23 mouse cellular contexts compared by ENCODE assay signal in the genomic region with DNA sequence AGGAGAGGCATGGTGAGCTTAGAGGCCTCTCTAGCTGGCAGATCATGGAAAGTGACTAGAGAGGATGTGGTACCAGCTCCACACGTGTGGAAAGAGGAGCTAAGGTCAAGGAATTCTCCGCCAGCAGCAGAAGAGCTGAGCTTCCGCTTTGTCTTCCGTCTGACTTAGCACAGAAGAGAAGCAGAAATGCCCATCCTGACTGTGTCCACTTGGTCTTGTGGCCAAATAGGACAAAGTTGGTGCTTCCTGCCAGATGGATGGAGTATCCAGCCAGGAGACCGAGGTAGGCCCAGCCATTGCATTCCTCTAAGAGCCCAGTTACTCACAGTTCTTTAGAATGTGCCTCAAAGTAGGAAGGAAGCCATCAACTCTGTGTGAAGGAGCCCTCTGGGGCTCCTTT. TPM values are rescaled to one million over a fixed set of nuclear protein-coding genes. Genes with fewer than 3 reads are reported as not detected.
DNase-seq lines count a peak whose midpoint lies in the region; ATAC-seq and TF ChIP-seq lines count a peak whose summit lies in the region.
"Had no signal": no experiment of that assay in that cellular context is flagged by ENCODE, and none has a peak within 500 bp of the region (broad histone marks: within the 10 kb centered on the region; RNA-seq: fewer than 3 reads in every experiment).

No protein-coding gene starts in this region.

- H3K4me1 ChIP-seq in megakaryocyte, embryonic 14.5 days, result peaks cover 80% of the 10 kb centered on the region
- no peaks in the 10 kb centered on the region for H3K4me1 ChIP-seq in forebrain, postnatal 0 days (ENCODE audit: insufficient read depth)
- H3K4me1 ChIP-seq: embryonic facial prominence, embryonic 12.5 days had no signal

- peak overlapping the region; percentile 47 for H3K4me3 ChIP-seq in megakaryocyte, embryonic 14.5 days (replicated peaks)
- H3K4me3 ChIP-seq in myocyte, result no peak overlapping the region
- no peak overlapping the region for H3K4me3 ChIP-seq in forebrain, postnatal 0 days (ENCODE audit: low read depth, low read length)
- H3K4me3 ChIP-seq: embryonic facial prominence, embryonic 10.5 days; embryonic facial prominence, embryonic 12.5 days; erythroblast, embryonic 14.5 days; forebrain, embryonic 10.5 days; forebrain, embryonic 12.5 days had no signal

- H3ac ChIP-seq in myocyte (ENCODE audit: control insufficient read depth, insufficient read length), result no peak overlapping the region

- WGBS in forebrain, postnatal 0 days, result 92% methylated on average over 5 of the region's 5 CpGs

- H3K27me3 ChIP-seq in megakaryocyte, embryonic 14.5 days (replicated peaks), result no peaks in the 10 kb centered on the region
- H3K27me3 ChIP-seq in myocyte (ENCODE audit: control insufficient read depth, insufficient read depth, insufficient read length), result no peaks in the 10 kb centered on the region
- no peaks in the 10 kb centered on the region for H3K27me3 ChIP-seq in forebrain, postnatal 0 days (ENCODE audit: insufficient read depth, low read length)
- H3K27me3 ChIP-seq: embryonic facial prominence, embryonic 12.5 days had no signal

- TF ChIP-seq POLR2A in myocyte (IDR thresholded peaks at IDR 0.05; ENCODE audit: insufficient read length, low read depth), result no peak

- H3K27ac ChIP-seq in forebrain, postnatal 0 days (ENCODE audit: low read depth, low read length), result no peak overlapping the region
- H3K27ac ChIP-seq: embryonic facial prominence, embryonic 10.5 days; embryonic facial prominence, embryonic 12.5 days; forebrain, embryonic 10.5 days; forebrain, embryonic 12.5 days had no signal

- no peaks in the 10 kb centered on the region for H3K9me3 ChIP-seq in megakaryocyte, embryonic 14.5 days
- H3K9me3 ChIP-seq in forebrain, postnatal 0 days (ENCODE audit: low read length), result no peaks in the 10 kb centered on the region
- H3K9me3 ChIP-seq: embryonic facial prominence, embryonic 10.5 days; embryonic facial prominence, embryonic 12.5 days; forebrain, embryonic 10.5 days; forebrain, embryonic 12.5 days; G1E had no signal

- DNase-seq in heart, adult 11 months, result peak; percentile 54
- DNase-seq in heart, adult 8-10 months (ENCODE audit: low spot score), result no peak
- peak; percentile 20 for DNase-seq in Muller cell, postnatal 12 days (ENCODE audit: inconsistent ontology term)
- no peak for DNase-seq in forebrain, postnatal 0 days
- DNase-seq: adrenal gland, adult 8-10 months; adrenal gland, postnatal 14 days; adrenal gland, postnatal 36 days; B cell, adult 2 months; cerebellum, adult 11-12 months; cerebellum, adult 2 months; cerebellum, adult 9-10 months had no signal

- no peaks in the 10 kb centered on the region for H3K79me2 ChIP-seq in myocyte (ENCODE audit: control insufficient read depth, insufficient read depth)

- no peak for ATAC-seq in megakaryocyte, adult 5-6 weeks (ENCODE audit: poor library complexity, severe bottlenecking)
- no peak for ATAC-seq in forebrain, postnatal 0 days
- ATAC-seq: CD4-positive, CD25-positive, alpha-beta regulatory T cell, adult 4 months; forebrain, embryonic 14.5 days; forebrain, embryonic 16.5 days had no signal

- TF ChIP-seq CTCF in forebrain, postnatal 0 days (IDR thresholded peaks at IDR 0.05; ENCODE audit: low read depth), result no peak

- peaks cover 20% of the 10 kb centered on the region for H3K36me3 ChIP-seq in megakaryocyte, embryonic 14.5 days (replicated peaks; ENCODE audit: low read length)
- no peaks in the 10 kb centered on the region for H3K36me3 ChIP-seq in myocyte (ENCODE audit: control insufficient read depth, insufficient read depth)
- H3K36me3 ChIP-seq in forebrain, postnatal 0 days (ENCODE audit: insufficient read depth), result no peaks in the 10 kb centered on the region
- H3K36me3 ChIP-seq: embryonic facial prominence, embryonic 10.5 days; embryonic facial prominence, embryonic 12.5 days; forebrain, embryonic 10.5 days; forebrain, embryonic 12.5 days; G1E had no signal

- no peak overlapping the region for H3K9ac ChIP-seq in forebrain, postnatal 0 days
- H3K9ac ChIP-seq: embryonic facial prominence, embryonic 12.5 days; forebrain, embryonic 12.5 days had no signal

- peak overlapping the region; percentile 72 for H3K4me2 ChIP-seq in myocyte (ENCODE audit: low read depth)
- no peak overlapping the region for H3K4me2 ChIP-seq in forebrain, postnatal 0 days (ENCODE audit: low read depth)
- H3K4me2 ChIP-seq: embryonic facial prominence, embryonic 12.5 days; forebrain, embryonic 12.5 days had no signal

TF ChIP-seq in myocyte, 11 proteins besides CTCF, POLR2A, EP300 and RAD21:
- TF ChIP-seq TCF3 (IDR thresholded peaks at IDR 0.05; ENCODE audit: insufficient read length, low read depth) (no peak), E2F4 (IDR thresholded peaks at IDR 0.05; ENCODE audit: insufficient read depth) (no peak), MYOG (IDR thresholded peaks at IDR 0.05; ENCODE audit: control insufficient read depth in 1 of 3, insufficient read depth in 1 of 3, insufficient read length in 2 of 3, low read depth in 2 of 3) (no peak), CEBPB (IDR thresholded peaks at IDR 0.05; ENCODE audit: insufficient read depth, poor library complexity, severe bottlenecking) (no peak), MYOD1 (IDR thresholded peaks at IDR 0.05; ENCODE audit: control insufficient read depth in 1 of 3, insufficient read length in 2 of 3, low read depth in 2 of 3) (no peak)

RNA-seq across cellular contexts. Expression of gene Mylk, which starts 38.5 kb away (rescaled TPM):
- 10 to 100 TPM; 25.5 to 32.9 (median 31.7) TPM for total RNA-seq in heart, adult 8-10 months (2022)
- polyA plus RNA-seq in megakaryocyte, embryonic 14.5 days (2012; ENCODE audit: insufficient read depth, low replicate concordance), result 66.2 and 90.1 TPM in 2 replicates
- total RNA-seq in megakaryocyte, adult 5-6 weeks (2015), result 1.6 and 1.9 TPM in 2 replicates
- total RNA-seq in megakaryocyte, adult 5-6 weeks (2017), result 2.4 and 5.0 TPM in 2 replicates
- 2.1 TPM for polyA plus RNA-seq in myocyte (2012; fragmentation: generic; extraction: Trizol)
- 5.1 and 11.2 TPM in 2 replicates for total RNA-seq in forebrain, postnatal 0 days (2014; rRNA removed)
- polyA plus RNA-seq in forebrain, postnatal 0 days (2015; fragmentation: Nextera tagmentation; extraction: Ambion mirVana), result 2.1 and 2.9 TPM in 2 replicates
- polyA plus RNA-seq: CD4-positive, CD25-positive, alpha-beta regulatory T cell, adult 4 months; erythroblast, embryonic 14.5 days; G1E had no signal

Comparison
In these comparisons a context has a peak if more than half of its experiments do, and no peak if none do; other contexts are left out.
1. DNase-seq: peak in heart, adult 11 months (single experiment) and Muller cell, postnatal 12 days (single experiment); none in heart, adult 8-10 months (single experiment) and forebrain, postnatal 0 days (single experiment).